Mouse (Mus musculus) brown adipose tissue, adult 24 weeks (tissue): Measurements from ENCODE around the gene Gm6657. TPM values are rescaled to one million over a fixed set of nuclear protein-coding genes. Genes with fewer than 3 reads are reported as not detected.

ENCODE experiments used
- H3K27ac ChIP-seq: fragments of 200-500 bp; replicated peaks from 2 replicates; pipeline ENCODE4 v1.5.1; 2012; ENCODE audit warnings: low read depth, mild to moderate bottlenecking, low read length
- H3K4me1 ChIP-seq: fragments of 200-500 bp; 2 replicates; pipeline ENCODE4 v1.6.1; 2012; ENCODE audit warnings: low read length, mixed read lengths; ENCODE audit not compliant: control insufficient read depth, insufficient read depth, insufficient read length
- H3K4me3 ChIP-seq: fragments of 200-500 bp; 2 replicates; pipeline ENCODE4 v1.5.1; 2012; ENCODE audit warnings: low read depth, mild to moderate bottlenecking, low read length, moderate library complexity; ENCODE audit not compliant: insufficient read depth
- polyA plus RNA-seq: library from polyadenylated mRNA; stranded (reverse); fragments of >200 nt; gene quantifications from 2 replicates; pipeline ENCODE4 v1.2.4, GENCODE M21; 2012; ENCODE audit not compliant: missing spikeins, insufficient read depth, insufficient read length

Gm6657 gene
- polyA plus RNA-seq, 1 experiment, result not detected

DNA sequence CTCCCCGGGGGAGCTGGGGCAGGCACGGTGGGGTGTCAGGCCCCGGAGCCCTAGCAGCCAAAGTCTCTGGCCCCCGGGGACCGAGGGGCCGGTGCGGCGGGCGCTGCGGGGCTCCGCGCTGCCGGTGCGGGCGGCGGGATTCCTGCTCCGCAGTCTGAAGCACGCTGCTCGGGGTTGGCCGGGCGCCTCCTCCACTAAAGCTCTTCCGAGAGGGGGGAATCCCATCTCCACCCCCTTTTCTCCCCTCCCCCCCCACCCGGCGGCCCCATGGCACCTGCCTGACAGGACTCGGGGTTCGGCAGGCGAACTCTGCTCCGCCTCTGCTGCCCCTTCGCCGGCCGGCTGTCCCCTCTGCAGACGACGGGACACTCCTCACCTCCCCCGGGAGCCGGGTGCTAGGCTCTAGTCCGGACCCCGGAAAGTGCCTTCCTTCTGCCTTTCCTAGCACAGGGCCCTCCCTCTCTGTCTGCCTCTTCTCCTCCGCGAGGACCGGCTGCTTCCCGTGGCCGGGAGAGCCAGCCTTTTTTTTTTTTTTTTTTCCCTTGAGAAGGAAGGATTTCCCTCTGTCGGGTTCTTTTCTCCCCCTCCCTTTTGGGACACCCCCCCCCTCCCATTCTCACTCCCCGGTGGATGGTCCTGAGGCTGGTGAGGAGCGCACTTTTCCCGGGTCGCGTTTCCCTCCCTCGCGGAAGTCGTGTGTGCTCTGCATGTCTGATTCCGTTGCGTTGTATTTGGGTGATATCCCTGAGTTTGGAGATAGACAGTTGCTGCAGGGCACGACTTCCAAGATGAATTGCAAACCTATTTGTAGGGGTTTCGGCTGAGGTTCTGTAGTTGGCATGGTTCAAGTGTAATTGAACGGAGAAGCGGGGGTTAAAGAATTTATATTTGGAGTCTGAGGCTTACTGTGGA, 33.2 kb downstream of the Gm6657 start:
- H3K4me1 ChIP-seq, result no peaks in the 10 kb centered on the region; the same call in 1 of the 2 replicates
- peak overlapping the region; percentile 64 for H3K27ac ChIP-seq
- peak overlapping the region; percentile 92 for H3K4me3 ChIP-seq

DNA sequence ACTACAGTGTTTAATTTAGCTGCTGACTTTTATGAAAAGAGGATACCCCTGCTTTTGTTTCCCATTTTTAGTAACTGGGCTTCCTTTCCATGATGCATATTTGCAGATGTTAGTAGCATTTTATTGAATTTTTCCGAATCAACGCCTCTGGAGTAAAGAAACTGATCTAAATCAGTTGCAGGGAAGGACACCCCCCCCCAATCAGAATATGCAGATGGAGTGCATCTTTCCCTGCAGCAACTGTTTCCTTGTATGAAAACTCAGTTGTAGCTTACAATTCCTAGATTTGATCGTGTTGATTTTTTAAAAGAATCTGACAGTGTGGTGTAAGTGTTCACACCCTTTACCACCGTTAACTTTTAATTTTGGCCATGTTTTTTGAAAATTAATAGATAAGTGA, 34.1 kb downstream of the Gm6657 start:
- Histone ChIP-seq H3K4me3 (peak overlapping the region; percentile 27), H3K4me1 (no peaks in the 10 kb centered on the region; the same call in 1 of the 2 replicates), H3K27ac (no peak overlapping the region)

DNA sequence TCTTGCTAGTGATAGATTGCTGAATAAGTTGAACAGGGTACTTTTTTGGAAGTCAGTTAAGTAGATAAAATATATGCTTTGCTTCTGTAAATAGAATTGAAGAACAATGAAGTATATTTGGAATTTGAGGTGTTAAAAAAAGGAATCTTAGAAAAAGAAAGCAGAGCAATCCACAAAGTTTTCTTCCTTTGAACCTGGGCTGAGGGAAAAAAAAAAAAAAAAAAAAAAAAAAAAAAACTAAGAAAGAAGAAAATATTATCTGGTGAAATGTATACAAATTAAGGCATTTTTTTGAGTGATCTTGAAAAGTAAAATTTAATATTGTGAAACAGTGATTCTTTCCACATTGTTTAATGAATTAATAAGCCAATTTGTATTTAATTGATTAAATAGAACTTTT, 38.5 kb downstream of the Gm6657 start:
- H3K4me3 ChIP-seq, result no peak overlapping the region
- no peak overlapping the region for H3K27ac ChIP-seq
- no peaks in the 10 kb centered on the region; the same call in 1 of the 2 replicates for H3K4me1 ChIP-seq

DNA sequence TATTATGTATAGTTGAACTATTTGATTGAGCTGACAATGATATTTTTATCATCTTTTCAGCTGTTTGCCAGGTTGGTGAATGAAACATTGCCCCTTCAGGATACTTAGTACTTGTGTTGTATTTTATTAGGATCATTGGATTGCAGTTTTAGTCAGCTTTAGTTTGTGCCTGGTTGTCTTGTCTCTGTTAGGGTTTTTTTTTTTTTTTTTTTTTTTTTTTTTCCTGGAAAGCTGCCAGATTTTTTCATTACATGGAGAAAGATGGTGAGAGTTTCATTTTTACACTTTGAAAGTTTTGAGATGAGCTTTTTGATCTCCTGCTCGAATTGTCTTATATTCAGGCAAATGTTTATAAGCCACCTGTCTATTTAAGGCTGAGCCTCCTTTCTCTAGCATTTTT, 54.3 kb downstream of the Gm6657 start:
- H3K4me3 ChIP-seq, result no peak overlapping the region

DNA sequence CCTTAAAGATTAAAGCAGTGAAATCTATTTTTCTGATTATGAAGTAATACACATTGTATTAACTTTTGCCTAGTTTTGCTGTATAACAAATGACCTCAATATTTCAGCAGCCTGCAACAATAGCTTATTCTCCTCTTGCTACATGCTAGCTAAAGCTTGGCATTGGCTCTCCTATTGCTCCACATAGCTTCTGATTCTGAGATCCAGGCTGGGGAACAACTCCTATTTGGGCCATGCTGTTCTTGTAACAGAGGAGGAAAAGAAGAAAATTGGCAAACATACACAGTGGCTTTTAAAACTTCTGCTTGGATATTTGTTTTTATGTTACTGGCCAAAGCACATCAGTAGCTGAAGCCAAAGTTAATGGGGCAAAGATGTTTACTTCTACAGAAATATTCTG, 55.1 kb downstream of the Gm6657 start:
- Histone ChIP-seq H3K4me3 (no peak overlapping the region), H3K27ac (no peak overlapping the region), H3K4me1 (no peaks in the 10 kb centered on the region)

More for the DNA sequence above, 54.3 kb downstream of the Gm6657 start:
- H3K4me1 ChIP-seq, result no peaks in the 10 kb centered on the region
- H3K27ac ChIP-seq, result no peak overlapping the region; the same call in 1 of the 2 replicates

Other genes with a start within 250 kb of the Gm6657 start
- gene Gphn, start 32.1 kb downstream of the Gm6657 start, polyA plus RNA-seq, result 27.0 and 28.8 TPM in 2 replicates